Mouse (Mus musculus): Measurements from ENCODE around the gene Slc23a2. TPM values are rescaled to one million over a fixed set of nuclear protein-coding genes. Genes with fewer than 3 reads are reported as not detected.
A peak's percentile ranks its signal among the peaks of the same experiment; 100 is the strongest.

The Slc23a2 gene
- polyA plus RNA-seq, 1 experiment from 2014 or later = 9.7 TPM

DNA sequence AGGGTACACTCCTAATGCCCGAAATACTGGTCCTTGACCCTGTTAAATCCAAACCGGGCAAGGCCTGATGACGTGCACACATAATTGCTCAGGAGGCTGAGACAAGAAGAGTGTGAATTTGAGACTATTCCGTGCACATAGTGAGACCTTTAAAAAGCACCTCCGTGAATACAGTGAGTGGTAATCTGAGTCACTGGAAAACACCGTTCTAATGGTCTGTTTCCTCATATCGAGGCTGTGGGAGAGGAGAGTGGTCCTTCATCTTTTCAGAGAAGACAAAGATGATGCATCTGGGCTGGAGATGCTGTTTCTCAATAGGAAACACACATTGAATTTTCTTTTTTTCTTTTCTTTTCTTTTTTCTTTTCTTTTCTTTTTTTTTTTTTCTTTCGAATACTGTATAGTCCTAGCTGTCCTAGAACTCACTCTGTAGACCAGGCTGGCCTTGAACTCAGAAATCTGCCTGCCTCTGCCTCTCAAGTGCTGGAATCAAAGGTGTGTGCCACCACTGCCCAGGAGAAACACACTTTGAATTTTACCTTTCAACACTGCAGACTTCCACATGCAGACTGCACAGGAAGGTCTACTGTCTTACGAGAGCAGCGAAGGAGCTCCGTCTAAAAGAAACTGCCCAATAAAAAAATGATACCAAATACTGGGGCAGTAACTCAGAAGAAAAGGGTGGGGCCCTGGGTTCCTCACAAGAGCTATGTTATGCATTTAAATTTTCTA, 113.4 kb downstream of the Slc23a2 start:
- Histone ChIP-seq H3K9me3 (ENCODE audit: control insufficient read depth, low read length) (no peaks in the 10 kb centered on the region), H3K4me3 (ENCODE audit: low read depth, low read length) (no peak overlapping the region), H3K27ac (replicated peaks; ENCODE audit: low read depth, low read length) (no peak overlapping the region), H3K36me3 (ENCODE audit: control insufficient read depth, insufficient read depth, low read length) (no peaks in the 10 kb centered on the region), H3K4me1 (ENCODE audit: control insufficient read depth, insufficient read depth, low read length) (0 out of 2 replicates have a peak, but pooled peaks cover 4% of the 10 kb centered on the region), H3K27me3 (ENCODE audit: control insufficient read depth, insufficient read depth, low read length) (peaks cover 25% of the 10 kb centered on the region), H3K9ac (ENCODE audit: low read length) (no peak overlapping the region), H3K4me2 (ENCODE audit: low read depth, severe bottlenecking) (no peak overlapping the region)
- WGBS = 75% methylated on average over 11 of the region's 11 CpGs
- DNase-seq (ENCODE audit: low spot score) (no peak), ATAC-seq (ENCODE audit: insufficient number of reproducible peaks, low FRiP score, low TSS enrichment, low read depth) (no peak)

DNA sequence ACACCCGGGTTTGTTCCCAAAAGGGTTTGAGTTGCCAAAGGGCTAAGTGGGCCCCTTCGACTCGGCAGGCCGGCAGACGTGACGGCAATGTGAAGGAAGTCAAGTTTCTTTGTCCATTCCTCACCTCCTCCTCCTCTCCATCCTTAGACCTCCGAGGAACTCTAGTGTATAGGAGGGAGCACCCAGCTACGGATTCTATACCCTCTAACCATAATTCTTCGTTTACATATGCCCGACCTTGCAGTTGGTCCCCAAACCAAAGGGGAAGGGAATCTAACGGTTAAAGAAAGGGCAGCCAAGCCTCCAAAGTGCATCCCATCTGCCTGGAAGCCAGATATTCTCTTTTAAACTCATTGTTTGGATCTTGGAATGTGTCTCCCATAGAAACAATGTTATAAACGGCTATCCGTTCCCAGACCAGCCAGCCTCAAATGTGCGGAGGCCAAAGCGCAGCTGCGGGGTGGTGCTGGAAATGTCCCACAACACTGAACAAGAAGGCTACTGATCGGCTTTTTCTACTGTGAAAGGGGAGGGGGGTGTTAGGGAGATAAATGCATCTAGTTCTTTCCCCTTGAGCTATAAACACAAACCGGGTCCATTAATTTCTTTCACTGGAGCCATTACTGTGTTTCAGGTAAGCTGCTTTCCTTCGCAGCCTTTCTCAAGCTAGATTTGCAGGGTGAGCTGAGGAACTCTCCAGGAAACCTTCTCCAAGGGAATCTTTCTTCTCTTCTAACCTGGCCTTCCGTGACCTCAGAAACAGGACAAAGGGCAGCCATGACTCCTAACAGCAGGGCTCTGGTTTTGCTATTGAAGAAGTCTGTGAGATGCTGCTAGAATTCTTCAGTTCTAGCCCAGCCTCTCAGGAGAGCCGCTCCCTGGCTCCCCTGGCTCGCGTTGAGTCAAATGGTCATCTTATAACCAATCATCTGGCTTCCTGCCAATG, 114.2 kb downstream of the Slc23a2 start:
- Histone ChIP-seq H3K27ac (replicated peaks; ENCODE audit: low read depth, low read length) (no peak overlapping the region), H3K9ac (ENCODE audit: low read length) (peak overlapping the region; percentile 67), H3K9me3 (ENCODE audit: control insufficient read depth, low read length) (no peaks in the 10 kb centered on the region), H3K4me2 (ENCODE audit: low read depth, severe bottlenecking) (peak overlapping the region; percentile 96), H3K36me3 (ENCODE audit: control insufficient read depth, insufficient read depth, low read length) (no peaks in the 10 kb centered on the region), H3K4me3 (ENCODE audit: low read depth, low read length) (peak overlapping the region; percentile 51), H3K27me3 (ENCODE audit: control insufficient read depth, insufficient read depth, low read length) (peaks cover 25% of the 10 kb centered on the region), H3K4me1 (ENCODE audit: control insufficient read depth, insufficient read depth, low read length) (0 out of 2 replicates have a peak, but pooled peaks cover 4% of the 10 kb centered on the region)
- ATAC-seq (ENCODE audit: insufficient number of reproducible peaks, low FRiP score, low TSS enrichment, low read depth) (no peak), DNase-seq (ENCODE audit: low spot score) (no peak)
- 16% methylated on average over 23 of the region's 23 CpGs for WGBS

DNA sequence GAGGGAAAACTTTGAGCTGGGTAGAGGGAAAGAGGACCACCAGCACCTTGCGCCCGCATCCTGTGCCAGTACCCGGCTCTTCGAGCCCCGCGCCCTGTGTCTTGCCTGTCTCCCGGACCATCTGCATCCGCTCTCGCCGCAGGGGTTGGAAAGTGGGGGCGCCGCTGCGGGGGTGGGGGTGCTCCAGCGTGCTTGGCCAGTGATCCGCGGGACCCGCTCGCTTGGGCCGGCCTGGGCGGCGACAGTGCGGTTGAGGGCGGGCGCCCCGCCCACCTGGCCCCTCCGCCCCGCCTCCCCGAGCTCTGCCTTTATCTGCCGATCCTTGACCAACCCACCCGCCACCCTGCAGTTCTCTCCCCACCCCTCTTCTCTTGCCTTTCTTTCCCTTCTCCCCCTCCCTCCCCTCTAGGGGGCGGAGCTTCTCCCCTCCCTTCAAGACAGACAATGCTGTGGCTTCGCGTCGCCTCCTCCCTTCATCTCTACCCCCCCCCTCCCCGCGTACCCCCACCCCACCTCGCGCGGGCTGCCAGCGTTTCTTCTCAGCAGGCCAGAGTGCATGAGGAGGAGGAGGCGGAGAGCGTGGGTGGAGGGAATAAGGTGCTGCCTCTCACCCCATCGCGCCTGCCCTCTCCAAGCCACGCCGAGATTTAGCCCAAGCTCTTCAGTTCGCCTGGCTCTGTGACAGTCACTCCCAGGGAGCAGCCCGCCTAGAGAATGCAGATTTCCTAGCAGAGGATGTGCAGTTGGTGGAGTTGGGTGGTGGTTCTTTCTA, 115.1 kb downstream of the Slc23a2 start, which contains the start of gene Rassf2:
Gene Rassf2 (minus strand): TSS at position 613 of the 772 bp plus-strand sequence.
- H3K4me1 ChIP-seq (ENCODE audit: control insufficient read depth, insufficient read depth, low read length) = 0 out of 2 replicates have a peak, but pooled peaks cover 4% of the 10 kb centered on the region
- peak within 1 kb of the TSS; percentile 96 for H3K4me2 ChIP-seq (ENCODE audit: low read depth, severe bottlenecking)
- H3K9ac ChIP-seq (ENCODE audit: low read length) = peak within 1 kb of the TSS; percentile 67
- peaks cover 25% of the 10 kb centered on the region for H3K27me3 ChIP-seq (ENCODE audit: control insufficient read depth, insufficient read depth, low read length)
- no peak within 1 kb of the TSS for H3K27ac ChIP-seq (replicated peaks; ENCODE audit: low read depth, low read length)
- no peaks in the 10 kb centered on the region for H3K36me3 ChIP-seq (ENCODE audit: control insufficient read depth, insufficient read depth, low read length)
- under 1% methylated on average over 28 of the region's 48 CpGs for WGBS
- DNase-seq (ENCODE audit: low spot score) (peak; percentile 86), ATAC-seq (ENCODE audit: insufficient number of reproducible peaks, low FRiP score, low TSS enrichment, low read depth) (peak; percentile 85)
- no peaks in the 10 kb centered on the region for H3K9me3 ChIP-seq (ENCODE audit: control insufficient read depth, low read length)
- H3K4me3 ChIP-seq (ENCODE audit: low read depth, low read length) = peak within 1 kb of the TSS; percentile 51

DNA sequence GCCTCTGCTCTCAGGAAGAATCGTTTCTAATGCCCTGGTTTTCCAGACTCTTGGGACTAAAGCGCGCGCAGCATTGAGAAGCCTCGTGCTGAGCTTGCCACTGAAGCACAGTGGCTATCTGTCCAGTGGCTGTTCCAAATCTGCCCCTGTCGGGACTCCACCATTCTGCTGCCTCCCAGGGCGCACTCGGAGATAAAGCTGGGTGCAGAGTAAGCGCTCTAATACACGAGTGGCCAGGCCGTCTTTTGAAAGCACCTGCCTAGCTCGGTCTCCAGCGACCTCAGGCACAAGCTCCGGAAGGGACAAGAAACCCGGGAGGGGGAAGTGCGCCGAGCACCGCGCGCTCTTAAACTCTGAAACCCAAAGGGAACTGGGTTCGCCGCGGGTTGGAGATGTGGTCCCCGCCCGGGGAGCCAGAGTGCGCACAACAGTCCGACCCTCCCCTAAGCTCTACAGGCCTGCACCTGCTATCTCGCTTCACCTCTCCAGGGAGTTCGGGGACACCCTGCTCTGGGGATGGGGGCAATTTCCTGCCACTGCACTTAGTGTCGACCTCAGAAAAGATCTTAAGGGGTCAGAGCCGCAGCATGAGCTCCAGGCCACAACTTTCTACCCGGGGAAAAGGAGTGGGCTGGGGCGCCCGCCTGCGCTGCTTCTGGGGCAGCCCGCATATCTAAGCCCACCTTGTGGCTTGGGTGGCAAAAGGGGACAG, 115.9 kb downstream of the Slc23a2 start:
- Histone ChIP-seq H3K36me3 (ENCODE audit: control insufficient read depth, insufficient read depth, low read length) (no peaks in the 10 kb centered on the region), H3K27me3 (ENCODE audit: control insufficient read depth, insufficient read depth, low read length) (peaks cover 25% of the 10 kb centered on the region), H3K4me1 (ENCODE audit: control insufficient read depth, insufficient read depth, low read length) (0 out of 2 replicates have a peak, but pooled peaks cover 4% of the 10 kb centered on the region), H3K9me3 (ENCODE audit: control insufficient read depth, low read length) (no peaks in the 10 kb centered on the region), H3K9ac (ENCODE audit: low read length) (peak overlapping the region; percentile 8), H3K4me2 (ENCODE audit: low read depth, severe bottlenecking) (peak overlapping the region; percentile 96), H3K27ac (replicated peaks; ENCODE audit: low read depth, low read length) (no peak overlapping the region), H3K4me3 (ENCODE audit: low read depth, low read length) (peak overlapping the region; percentile 51)
- peak; percentile 47 for DNase-seq (ENCODE audit: low spot score)
- peak; percentile 49 for ATAC-seq (ENCODE audit: insufficient number of reproducible peaks, low FRiP score, low TSS enrichment, low read depth)
- whole genome bisulfite sequencing = under 1% methylated on average over 36 of the region's 36 CpGs

DNA sequence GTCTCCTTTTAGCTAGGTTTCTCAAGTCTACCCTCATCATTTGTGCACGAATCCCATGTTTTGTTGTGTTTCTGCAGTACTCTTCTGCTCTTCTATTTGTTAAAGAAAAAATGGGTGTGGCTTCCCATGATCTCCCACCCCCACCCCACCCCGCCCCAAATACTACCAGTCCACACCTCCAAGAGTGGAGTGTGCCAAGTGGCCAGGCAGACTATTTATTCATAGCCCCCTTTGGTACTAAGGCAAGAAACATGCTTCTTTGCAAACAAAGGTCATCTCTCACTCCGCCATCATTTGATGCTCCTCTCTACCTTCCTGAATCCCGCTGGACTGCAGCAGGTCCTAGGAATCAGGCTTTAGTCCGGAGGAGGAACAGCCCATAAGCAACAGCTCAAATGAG, 116.8 kb downstream of the Slc23a2 start:
- WGBS = 50% methylated on average over 5 of the region's 5 CpGs

DNA sequence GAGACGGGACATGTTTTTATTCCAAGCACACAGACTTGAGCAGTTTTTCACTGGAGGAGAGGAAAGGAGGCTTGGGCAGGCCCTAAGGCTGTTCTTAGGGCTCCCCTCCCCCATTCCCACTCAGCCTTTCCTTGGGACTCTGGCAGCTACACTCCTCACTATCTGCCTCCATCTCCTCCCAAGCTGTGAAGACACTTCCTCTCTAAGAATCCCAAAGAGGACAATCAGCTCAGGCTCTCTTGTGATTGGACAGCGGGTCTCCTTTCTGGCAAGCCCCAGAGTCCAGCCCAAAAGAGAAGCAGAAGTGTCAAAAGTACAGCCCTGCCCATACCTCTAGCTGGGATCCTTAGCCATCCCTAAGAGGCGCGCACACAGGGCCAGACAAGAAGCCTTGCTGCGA, 117.5 kb downstream of the Slc23a2 start:
- 49% methylated on average over 5 of the region's 5 CpGs for WGBS
- DNase-seq (ENCODE audit: low spot score) = no peak
- Histone ChIP-seq H3K27me3 (ENCODE audit: control insufficient read depth, insufficient read depth, low read length) (peaks cover 25% of the 10 kb centered on the region), H3K27ac (replicated peaks; ENCODE audit: low read depth, low read length) (no peak overlapping the region), H3K4me1 (ENCODE audit: control insufficient read depth, insufficient read depth, low read length) (0 out of 2 replicates have a peak, but pooled peaks cover 4% of the 10 kb centered on the region), H3K9ac (ENCODE audit: low read length) (no peak overlapping the region), H3K4me2 (ENCODE audit: low read depth, severe bottlenecking) (no peak overlapping the region), H3K4me3 (ENCODE audit: low read depth, low read length) (no peak overlapping the region), H3K9me3 (ENCODE audit: control insufficient read depth, low read length) (no peaks in the 10 kb centered on the region), H3K36me3 (ENCODE audit: control insufficient read depth, insufficient read depth, low read length) (no peaks in the 10 kb centered on the region)
- no peak for ATAC-seq (ENCODE audit: insufficient number of reproducible peaks, low FRiP score, low TSS enrichment, low read depth)

More for the DNA sequence above, 116.8 kb downstream of the Slc23a2 start:
- Histone ChIP-seq H3K4me2 (ENCODE audit: low read depth, severe bottlenecking) (no peak overlapping the region), H3K27ac (replicated peaks; ENCODE audit: low read depth, low read length) (no peak overlapping the region), H3K4me3 (ENCODE audit: low read depth, low read length) (no peak overlapping the region), H3K9me3 (ENCODE audit: control insufficient read depth, low read length) (no peaks in the 10 kb centered on the region), H3K36me3 (ENCODE audit: control insufficient read depth, insufficient read depth, low read length) (no peaks in the 10 kb centered on the region), H3K4me1 (ENCODE audit: control insufficient read depth, insufficient read depth, low read length) (0 out of 2 replicates have a peak, but pooled peaks cover 4% of the 10 kb centered on the region), H3K9ac (ENCODE audit: low read length) (no peak overlapping the region), H3K27me3 (ENCODE audit: control insufficient read depth, insufficient read depth, low read length) (peaks cover 25% of the 10 kb centered on the region)
- ATAC-seq (ENCODE audit: insufficient number of reproducible peaks, low FRiP score, low TSS enrichment, low read depth) (no peak), DNase-seq (ENCODE audit: low spot score) (no peak)

DNA sequence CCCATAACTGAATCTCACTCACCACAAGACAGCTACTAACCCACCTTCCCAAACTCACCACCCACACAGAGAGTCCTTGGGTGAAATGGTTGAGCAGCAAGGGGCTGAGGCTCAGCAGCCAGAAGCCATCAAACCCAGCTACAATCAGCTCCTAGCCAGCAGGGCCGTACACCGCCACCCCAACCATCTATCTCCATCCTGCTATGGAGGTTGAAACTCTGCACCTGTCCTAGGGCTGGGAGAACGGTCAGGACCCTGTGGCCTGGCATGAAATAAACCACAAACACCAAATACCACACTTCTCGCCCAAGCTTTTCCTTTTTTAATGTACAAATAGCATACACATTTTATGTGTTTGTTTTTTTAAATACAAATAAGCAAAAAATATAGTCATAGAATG, 120.9 kb downstream of the Slc23a2 start:
- no peaks in the 10 kb centered on the region for H3K9me3 ChIP-seq (ENCODE audit: control insufficient read depth, low read length)
- H3K27me3 ChIP-seq (ENCODE audit: control insufficient read depth, insufficient read depth, low read length) = peaks cover 16% of the 10 kb centered on the region
- WGBS = 77% methylated on average over 4 of the region's 4 CpGs
- DNase-seq (ENCODE audit: low spot score) (no peak), ATAC-seq (ENCODE audit: insufficient number of reproducible peaks, low FRiP score, low TSS enrichment, low read depth) (no peak)
- 0 out of 2 replicates have a peak, but pooled peaks cover under 1% of the 10 kb centered on the region for H3K4me1 ChIP-seq (ENCODE audit: control insufficient read depth, insufficient read depth, low read length)
- no peaks in the 10 kb centered on the region for H3K36me3 ChIP-seq (ENCODE audit: control insufficient read depth, insufficient read depth, low read length)
- H3K4me3 ChIP-seq (ENCODE audit: low read depth, low read length) = no peak overlapping the region
- no peak overlapping the region for H3K9ac ChIP-seq (ENCODE audit: low read length)
- H3K4me2 ChIP-seq (ENCODE audit: low read depth, severe bottlenecking) = no peak overlapping the region
- H3K27ac ChIP-seq (replicated peaks; ENCODE audit: low read depth, low read length) = no peak overlapping the region
